Mouse (Mus musculus) thymus, adult 2 months (tissue): ENCODE measurements at regions not wholly inside any gene's neighbourhood (a gene's known extent, or its start where the extent isn't known, plus 50 kb on each side); places are given as distances from the start of the nearest gene placed in this dataset.

Experiments
- DNase-seq: peaks from one replicate; pipeline ENCODE4 v3.0.0; 2021
- H3K27ac ChIP-seq: fragments of 200-500 bp; 2 replicates; pipeline ENCODE4 v1.5.1; 2012; ENCODE audit warnings: low read length, control low read depth; ENCODE audit not compliant: control insufficient read depth, insufficient read depth
- H3K27me3 ChIP-seq: fragments of 200-500 bp; 2 replicates; pipeline ENCODE4 v1.6.1; 2012; ENCODE audit warnings: mild to moderate bottlenecking, low read length, moderate library complexity, mixed read lengths; ENCODE audit not compliant: control insufficient read depth, insufficient read depth
- H3K36me3 ChIP-seq: fragments of 200-500 bp; 2 replicates; pipeline ENCODE4 v1.6.1; 2012; ENCODE audit warnings: mild to moderate bottlenecking, low read length, moderate library complexity; ENCODE audit not compliant: control insufficient read depth, insufficient read depth
- H3K4me1 ChIP-seq: fragments of 200-500 bp; replicated peaks from 2 replicates; pipeline ENCODE4 v1.6.1; 2012; ENCODE audit warnings: low read length; ENCODE audit not compliant: control insufficient read depth, insufficient read depth
- H3K4me3 ChIP-seq: fragments of 200-500 bp; 2 replicates; pipeline ENCODE4 v1.5.1; 2012; ENCODE audit warnings: mild to moderate bottlenecking, low read length, control low read depth, moderate library complexity; ENCODE audit not compliant: control insufficient read depth, insufficient read depth
- CTCF ChIP-seq: fragments of 200-500 bp; IDR thresholded peaks from 2 replicates; pipeline ENCODE4 v1.5.1; 2012; ENCODE audit warnings: mild to moderate bottlenecking, control low read depth, low read length, moderate library complexity, borderline replicate concordance; ENCODE audit not compliant: control insufficient read depth, poor library complexity, insufficient read depth; ENCODE audit errors: extremely low read depth
- POLR2A ChIP-seq: fragments of 200-500 bp; IDR thresholded peaks from 2 replicates; pipeline ENCODE4 v1.6.1; 2012; ENCODE audit warnings: mild to moderate bottlenecking, low read length, control low read depth, moderate library complexity; ENCODE audit not compliant: control insufficient read depth, poor library complexity, insufficient read depth; ENCODE audit errors: extremely low read depth
- WGBS: fragments of 180-500 bp; shearing (Covaris S2); methylation state at CpG from one replicate; pipeline ENCODE4 v1.1.7; 2018; 5-methylcytosine and 5-hydroxymethylcytosine counted together

DNA sequence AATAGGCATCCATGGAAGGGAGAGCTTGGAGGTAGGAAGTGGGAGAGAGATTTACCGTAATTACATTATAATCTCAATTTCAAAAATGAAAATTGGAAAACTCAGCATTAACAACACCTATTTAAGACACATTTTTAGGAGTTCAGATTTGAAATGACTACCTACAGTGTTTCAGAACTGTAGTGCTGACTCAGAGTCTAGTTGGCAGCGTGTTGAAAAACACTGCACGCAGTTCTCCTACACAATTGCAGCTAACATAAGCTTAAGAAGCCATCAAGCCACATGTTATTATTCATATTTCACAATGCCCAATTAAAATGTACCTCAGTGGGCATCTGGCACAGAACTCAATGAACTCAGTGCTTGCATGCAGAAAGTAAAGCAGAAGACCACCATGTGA lies 863.5 kb downstream of the Basp1 start:
- Histone ChIP-seq H3K4me3 (no peak overlapping the region), H3K27ac (no peak overlapping the region), H3K36me3 (no peaks in the 10 kb centered on the region), H3K4me1 (no peaks in the 10 kb centered on the region), H3K27me3 (no peaks in the 10 kb centered on the region)
- TF ChIP-seq POLR2A (no peak), CTCF (no peak)
- DNase-seq: no peak
- WGBS: 95% methylated on average over 3 of the region's 3 CpGs

DNA sequence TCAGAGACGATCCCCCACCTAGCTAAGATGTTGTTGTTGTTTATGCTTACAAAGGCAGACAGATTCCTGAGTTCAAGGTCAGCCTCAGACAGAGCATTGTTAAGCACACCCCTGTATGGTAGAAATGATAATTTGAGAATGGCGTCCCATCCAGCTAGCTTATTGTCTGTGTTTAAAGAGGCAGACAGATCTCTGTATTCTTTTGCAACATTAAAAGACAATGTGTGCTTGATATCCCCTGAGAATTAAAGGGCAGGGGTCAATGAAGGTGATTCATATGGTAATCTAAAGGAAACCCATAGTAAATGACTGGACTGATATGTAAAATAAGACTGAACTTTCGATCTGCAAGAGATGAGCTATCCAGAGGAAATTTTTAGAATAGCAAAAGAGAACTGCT lies 883.5 kb downstream of the Basp1 start:
- H3K36me3 ChIP-seq: no peaks in the 10 kb centered on the region
- no peaks in the 10 kb centered on the region for H3K4me1 ChIP-seq
- no peak overlapping the region for H3K4me3 ChIP-seq
- TF ChIP-seq CTCF (no peak), POLR2A (no peak)
- 89% methylated on average over 3 of the region's 3 CpGs for WGBS
- no peak overlapping the region for H3K27ac ChIP-seq
- no peak for DNase-seq
- H3K27me3 ChIP-seq: no peaks in the 10 kb centered on the region

DNA sequence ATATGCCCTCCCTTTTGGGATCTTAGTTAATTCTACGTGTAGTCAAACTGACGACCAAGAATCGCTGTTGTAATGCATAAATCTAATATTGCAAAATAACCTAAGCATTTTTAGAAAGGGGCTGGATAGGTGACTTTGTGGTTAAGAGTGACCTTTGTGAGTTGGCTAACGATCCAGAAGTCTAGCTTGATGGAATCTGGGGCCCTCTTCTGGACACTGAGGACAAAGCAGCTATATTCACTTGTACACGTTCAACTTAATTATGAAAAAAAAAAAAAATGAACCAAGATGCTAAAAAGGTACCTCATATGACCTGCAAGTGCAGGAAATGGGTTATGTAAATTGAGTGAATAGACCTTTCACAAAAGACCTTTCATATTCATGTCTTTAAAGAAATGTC lies 886.2 kb downstream of the Basp1 start:
- Histone ChIP-seq H3K4me3 (no peak overlapping the region), H3K27me3 (no peaks in the 10 kb centered on the region), H3K4me1 (no peaks in the 10 kb centered on the region), H3K36me3 (no peaks in the 10 kb centered on the region), H3K27ac (no peak overlapping the region)
- WGBS: 79% methylated on average over 5 of the region's 5 CpGs
- DNase-seq: no peak
- TF ChIP-seq CTCF: no peak
- TF ChIP-seq POLR2A: no peak

DNA sequence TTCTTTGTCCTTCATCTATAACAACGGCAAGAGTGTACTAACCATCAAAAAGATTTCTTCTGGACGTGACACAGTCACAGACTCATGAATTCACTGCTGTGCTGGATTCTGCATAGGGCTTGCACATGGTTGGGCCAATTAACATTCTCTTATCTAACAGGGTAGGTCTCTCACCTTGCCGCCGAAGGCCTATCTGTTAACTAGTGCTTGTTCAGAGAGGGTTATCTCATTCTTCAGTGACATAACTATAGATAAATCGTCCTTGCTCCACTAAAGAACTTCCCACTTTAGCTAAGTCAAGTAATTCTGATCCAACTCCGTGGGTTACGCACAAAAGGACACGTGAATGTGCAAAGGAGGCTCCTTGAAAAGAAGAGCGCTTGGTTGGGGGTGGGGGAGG lies 899.6 kb downstream of the Basp1 start:
- H3K36me3 ChIP-seq: no peaks in the 10 kb centered on the region
- no peak for DNase-seq
- H3K27me3 ChIP-seq: no peaks in the 10 kb centered on the region
- no peak overlapping the region for H3K4me3 ChIP-seq
- WGBS: 87% methylated on average over 9 of the region's 9 CpGs
- TF ChIP-seq CTCF (no peak), POLR2A (no peak)
- H3K4me1 ChIP-seq: no peaks in the 10 kb centered on the region
- H3K27ac ChIP-seq: no peak overlapping the region

DNA sequence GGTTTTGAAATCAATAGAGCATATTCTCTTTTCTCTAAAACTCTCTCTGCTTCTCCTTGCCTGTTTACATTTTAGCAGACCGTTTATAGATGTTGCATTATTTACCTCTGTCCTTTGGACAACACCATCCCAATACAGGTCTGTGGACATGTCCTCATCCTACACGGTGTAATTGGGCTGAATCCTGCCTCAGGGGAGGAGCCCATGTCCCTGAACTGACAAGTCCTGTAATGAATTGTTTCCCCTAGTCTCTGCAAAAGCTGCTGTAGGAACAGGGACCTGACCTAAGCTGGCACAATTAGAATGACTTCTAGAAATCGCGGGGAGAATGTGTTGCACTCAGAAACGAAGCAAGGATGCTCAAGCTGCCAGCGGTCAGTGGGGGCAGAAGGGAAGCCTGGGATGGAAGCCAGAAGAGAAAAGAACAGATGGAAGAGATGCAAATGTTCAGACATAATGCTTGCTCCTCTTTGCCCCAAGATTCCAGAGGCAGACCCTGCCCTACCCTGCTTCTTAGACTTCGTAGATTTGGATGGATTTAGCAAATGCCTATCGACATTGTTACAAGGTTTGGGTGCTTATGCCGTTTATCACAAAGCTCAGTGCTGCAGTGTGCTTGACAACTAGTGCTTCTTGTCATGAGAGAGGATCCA lies 911.5 kb downstream of the Basp1 start:
- 84% methylated on average over 9 of the region's 9 CpGs for WGBS
- H3K4me1 ChIP-seq: no peaks in the 10 kb centered on the region
- DNase-seq: no peak

DNA sequence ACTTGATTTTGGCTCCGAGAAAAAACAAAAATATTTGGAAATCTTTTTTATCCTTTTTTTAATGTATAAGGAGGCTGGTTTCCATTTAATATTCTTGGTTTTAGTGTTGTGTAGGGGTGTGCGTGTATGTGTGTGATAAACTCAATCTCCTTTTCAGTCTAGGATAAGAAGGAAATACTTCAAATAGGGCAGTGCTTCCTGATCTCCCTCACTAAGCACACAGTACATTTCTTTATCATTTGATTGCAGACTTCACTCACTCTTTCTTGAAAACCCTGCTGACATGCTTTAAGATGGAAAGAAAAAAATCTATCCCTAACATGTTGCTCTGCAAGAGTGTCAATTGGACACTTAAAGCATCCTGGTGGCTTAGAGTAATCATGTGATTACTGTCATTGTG lies 927.3 kb downstream of the Basp1 start:
- Histone ChIP-seq H3K4me1 (no peaks in the 10 kb centered on the region), H3K27ac (no peak overlapping the region), H3K27me3 (no peaks in the 10 kb centered on the region), H3K4me3 (no peak overlapping the region), H3K36me3 (no peaks in the 10 kb centered on the region)
- 78% methylated on average over 2 of the region's 2 CpGs for WGBS
- no peak for TF ChIP-seq CTCF
- no peak for TF ChIP-seq POLR2A
- no peak for DNase-seq

More for the DNA sequence above, 911.5 kb downstream of the Basp1 start:
- H3K27me3 ChIP-seq: no peaks in the 10 kb centered on the region
- TF ChIP-seq POLR2A: no peak
- no peak overlapping the region for H3K27ac ChIP-seq
- no peaks in the 10 kb centered on the region for H3K36me3 ChIP-seq
- no peak overlapping the region for H3K4me3 ChIP-seq

DNA sequence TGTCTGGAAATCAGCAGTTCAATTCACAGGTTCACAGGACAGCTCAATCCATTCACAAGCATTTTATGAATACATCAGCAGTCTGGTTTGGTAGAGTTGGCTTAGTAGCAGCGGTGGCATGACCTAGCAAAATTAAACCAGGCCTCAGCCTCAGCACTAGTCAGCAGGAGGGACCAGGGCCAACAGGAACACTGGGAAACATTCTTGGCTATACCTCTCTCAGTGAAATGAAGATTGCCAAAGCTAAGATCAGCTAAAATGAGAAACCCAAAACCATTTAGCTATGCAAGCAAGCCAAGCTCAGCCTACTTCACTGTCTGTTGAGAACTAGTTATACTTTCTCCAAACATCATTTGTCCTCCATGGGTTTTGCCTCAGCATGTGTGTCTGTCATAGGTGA lies 945.3 kb downstream of the Basp1 start:
- H3K4me1 ChIP-seq: no peaks in the 10 kb centered on the region
- no peak for DNase-seq
- no peak overlapping the region for H3K27ac ChIP-seq
- no peaks in the 10 kb centered on the region for H3K36me3 ChIP-seq
- no peak overlapping the region for H3K4me3 ChIP-seq
- H3K27me3 ChIP-seq: no peaks in the 10 kb centered on the region
- 70% methylated on average over 1 of the region's 1 CpGs for WGBS
- TF ChIP-seq POLR2A (no peak), CTCF (no peak)
